Mouse (Mus musculus) testis, adult 2 months (tissue): ENCODE results near the gene Vtn. TPM values are rescaled to one million over a fixed set of nuclear protein-coding genes. Genes with fewer than 3 reads are reported as not detected.
A peak's percentile ranks its signal among the peaks of the same experiment; 100 is the strongest.

Source experiments
- H3K27ac ChIP-seq: fragments of 200-500 bp; 2 replicates; pipeline ENCODE4 v1.5.1; 2012; ENCODE audit warnings: low read depth, low read length; ENCODE audit not compliant: control insufficient read depth, insufficient read depth
- H3K27me3 ChIP-seq: fragments of 200-500 bp; 2 replicates; pipeline ENCODE4 v1.6.1; 2012; ENCODE audit warnings: mild to moderate bottlenecking, low read length, moderate library complexity; ENCODE audit not compliant: control insufficient read depth, insufficient read depth
- H3K36me3 ChIP-seq: fragments of 200-500 bp; 2 replicates; pipeline ENCODE4 v1.6.1; 2012; ENCODE audit warnings: mild to moderate bottlenecking, low read length; ENCODE audit not compliant: control insufficient read depth, insufficient read depth
- H3K4me1 ChIP-seq: fragments of 200-500 bp; 2 replicates; pipeline ENCODE4 v1.6.1; 2012; ENCODE audit warnings: low read length; ENCODE audit not compliant: control insufficient read depth, insufficient read depth
- H3K4me3 ChIP-seq: fragments of 200-500 bp; 2 replicates; pipeline ENCODE4 v1.5.1; 2012; ENCODE audit warnings: low read depth, mild to moderate bottlenecking, low read length, moderate library complexity, mixed read lengths; ENCODE audit not compliant: control insufficient read depth
- CTCF ChIP-seq: fragments of 200-500 bp; IDR thresholded peaks from 2 replicates; pipeline ENCODE4 v1.5.1; 2012; ENCODE audit warnings: low read depth, mild to moderate bottlenecking, inconsistent platforms, low read length, moderate library complexity; ENCODE audit not compliant: control insufficient read depth, insufficient read depth, insufficient replicate concordance
- POLR2A ChIP-seq: fragments of 200-500 bp; IDR thresholded peaks from 2 replicates; pipeline ENCODE4 v1.6.1; 2012; ENCODE audit warnings: low read depth, mild to moderate bottlenecking, inconsistent platforms, low read length, moderate library complexity; ENCODE audit not compliant: control insufficient read depth
- polyA plus RNA-seq: library from polyadenylated mRNA; depleted of rRNA; stranded (reverse); fragments of >200 nt; gene quantifications from 2 replicates; pipeline ENCODE4 v1.2.3, GENCODE M21; 2012

Gene Vtn
- polyA plus RNA-seq, 1 experiment: 0.78 TPM

DNA sequence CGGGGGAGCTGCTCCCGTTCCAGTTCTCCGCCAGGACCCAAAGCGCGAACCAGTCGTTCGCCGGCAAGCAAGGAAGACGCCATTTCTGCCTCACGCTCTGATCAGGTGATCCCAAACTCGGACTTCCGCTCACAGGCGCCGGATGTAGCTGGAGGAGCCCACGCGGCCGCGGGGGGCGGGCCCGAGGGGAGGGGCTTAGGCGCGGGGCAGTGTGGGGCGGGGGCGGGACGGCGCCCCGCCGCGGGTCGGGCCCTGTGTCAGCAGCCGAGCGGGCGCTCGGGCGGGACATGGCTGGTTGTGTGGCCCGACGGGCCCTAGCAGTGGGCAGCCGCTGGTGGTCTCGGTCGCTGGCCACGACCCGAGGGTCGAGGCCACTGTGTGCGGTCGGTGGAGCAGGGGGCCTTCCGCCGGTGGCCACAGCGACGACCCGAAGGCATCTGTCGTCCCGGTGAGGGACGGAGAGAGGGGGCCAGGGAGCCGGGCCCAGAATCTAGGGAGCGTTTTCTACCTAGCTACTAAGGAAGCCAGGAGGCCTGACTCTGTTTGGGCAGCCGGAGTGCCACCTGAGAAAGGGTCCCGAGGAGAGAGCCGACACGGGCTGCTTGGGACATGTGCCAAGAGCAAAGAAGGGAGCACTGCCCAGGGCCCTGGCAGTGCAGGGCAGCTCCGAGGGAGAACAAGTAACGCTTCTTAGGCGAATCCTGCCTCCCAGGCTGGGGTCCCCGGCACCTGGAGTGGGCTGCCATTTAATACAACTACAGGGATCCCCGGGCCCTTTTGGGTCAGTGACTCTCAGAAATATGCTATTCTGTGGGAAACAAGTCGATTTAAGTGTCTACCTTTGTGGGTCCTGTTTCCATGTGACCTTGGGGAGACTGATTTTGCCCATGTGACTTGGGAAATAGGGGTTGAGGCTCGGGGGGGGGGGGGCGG is 13.4 kb downstream of the Vtn start, which contains the start of the genes Tmem199 and Poldip2:
Gene Tmem199 (minus strand): TSS at position 148 of the 933 bp plus-strand sequence.
Gene Poldip2 (plus strand): TSS at position 169 of the 933 bp plus-strand sequence.
- TF ChIP-seq POLR2A (peak; percentile 96), CTCF (no peak)
- Histone ChIP-seq H3K4me1 (peaks cover 8% of the 10 kb centered on the region), H3K27ac (peak within 1 kb of the TSS; percentile 93), H3K4me3 (peak within 1 kb of the TSS; percentile 99), H3K27me3 (no peaks in the 10 kb centered on the region), H3K36me3 (peaks cover 5% of the 10 kb centered on the region)

DNA sequence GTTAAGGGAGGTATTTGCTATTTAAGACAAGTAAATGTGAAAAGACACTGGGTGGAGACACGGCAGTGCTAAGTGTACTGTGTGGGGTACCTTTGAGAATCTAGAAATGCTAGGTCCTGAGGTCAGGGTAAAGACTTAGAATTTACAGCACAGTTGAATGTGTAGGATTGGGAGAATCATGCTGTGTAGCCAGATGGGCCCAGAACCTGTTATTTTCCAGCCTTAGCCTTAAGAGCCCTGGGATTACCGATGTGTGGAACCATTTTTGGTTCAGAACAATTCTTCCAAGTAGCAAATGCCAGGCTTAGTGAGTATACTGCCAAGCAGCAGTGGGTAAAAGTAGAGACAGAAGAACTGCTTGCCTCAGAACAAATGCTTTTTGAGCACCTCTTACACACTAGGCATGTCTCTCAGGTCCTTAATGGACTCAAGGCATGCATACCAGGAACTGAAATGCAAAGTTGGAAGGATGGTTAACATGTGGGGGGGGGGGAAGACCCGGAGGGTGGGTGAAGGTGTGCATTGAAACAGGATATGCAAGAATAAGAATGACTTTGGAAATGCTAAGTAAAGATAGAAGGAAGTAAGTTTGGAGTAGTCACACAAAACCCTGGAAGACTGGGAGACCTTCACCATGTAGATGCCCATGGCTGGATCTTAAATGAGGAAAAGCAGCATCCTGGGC is 14.4 kb downstream of the Vtn start:
- Histone ChIP-seq H3K36me3 (peaks cover 4% of the 10 kb centered on the region), H3K27ac (no peak overlapping the region), H3K4me3 (peak overlapping the region; percentile 16; the same call in 1 of the 2 replicates), H3K4me1 (peaks cover 8% of the 10 kb centered on the region), H3K27me3 (no peaks in the 10 kb centered on the region)
- TF ChIP-seq CTCF: no peak

DNA sequence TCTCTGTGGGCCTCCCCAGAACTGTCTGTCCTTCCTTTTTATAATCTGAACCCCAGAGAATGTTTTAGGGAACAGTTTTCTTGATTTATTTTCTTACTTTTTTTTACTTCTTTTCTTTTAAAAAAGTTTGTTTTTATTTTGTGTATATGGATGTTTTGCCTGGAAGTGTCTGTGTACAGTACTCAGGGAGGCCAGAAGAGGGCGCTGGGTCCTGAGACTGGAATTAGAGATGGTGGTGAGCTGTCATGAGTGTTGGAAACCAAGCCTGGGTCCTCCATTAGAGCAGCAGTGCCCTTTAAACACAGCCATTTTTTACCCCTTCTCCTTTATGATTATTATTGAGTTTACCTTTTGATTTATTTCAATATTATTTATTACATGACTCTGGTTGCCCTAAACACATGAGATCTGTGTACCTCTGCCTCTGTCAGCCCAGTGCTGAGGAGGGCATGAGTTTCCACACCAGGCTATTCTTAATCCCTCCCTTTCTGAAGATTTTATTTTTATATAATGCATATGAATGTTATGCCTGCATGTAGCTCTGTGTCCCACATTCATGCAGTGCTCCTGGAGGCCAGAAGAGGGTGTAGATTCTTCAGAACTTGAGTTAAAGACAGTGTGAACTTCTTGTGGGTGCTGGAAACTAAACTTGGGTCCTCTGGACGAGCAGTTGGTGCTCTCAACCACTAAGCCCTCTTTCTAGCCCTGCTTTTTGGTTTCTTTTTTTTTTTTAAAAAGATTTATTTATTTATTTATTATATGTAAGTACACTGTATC is 16.8 kb downstream of the Vtn start:
- TF ChIP-seq CTCF (peak; percentile 26; the same call in 1 of the 2 replicates), POLR2A (no peak)
- H3K4me1 ChIP-seq: peaks cover 8% of the 10 kb centered on the region
- H3K27ac ChIP-seq: no peak overlapping the region
- no peaks in the 10 kb centered on the region for H3K27me3 ChIP-seq
- H3K4me3 ChIP-seq: no peak overlapping the region
- H3K36me3 ChIP-seq: peaks cover 5% of the 10 kb centered on the region

DNA sequence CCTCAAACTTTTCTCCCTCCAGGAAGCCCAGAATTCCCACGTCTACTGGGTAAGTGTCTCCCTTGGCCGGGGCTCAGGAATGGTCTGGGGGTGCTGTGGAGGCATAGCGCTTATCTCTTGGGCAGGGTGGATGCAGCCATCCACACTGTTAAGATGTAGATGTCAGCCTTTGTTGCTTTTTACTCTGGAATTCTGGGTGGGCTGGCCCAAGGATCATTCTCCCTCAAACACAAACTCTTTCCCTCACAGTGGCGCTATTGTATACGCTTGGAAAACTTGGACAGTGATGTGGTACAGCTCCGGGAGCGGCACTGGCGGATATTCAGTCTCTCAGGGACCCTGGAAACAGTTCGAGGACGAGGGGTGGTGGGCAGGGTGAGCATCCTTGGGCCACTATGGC is 20.0 kb downstream of the Vtn start:
- Histone ChIP-seq H3K27ac (no peak overlapping the region), H3K4me1 (peaks cover 2% of the 10 kb centered on the region; the same call in 1 of the 2 replicates), H3K4me3 (no peak overlapping the region), H3K36me3 (peaks cover 10% of the 10 kb centered on the region), H3K27me3 (no peaks in the 10 kb centered on the region)
- TF ChIP-seq CTCF: no peak
- no peak for TF ChIP-seq POLR2A

DNA sequence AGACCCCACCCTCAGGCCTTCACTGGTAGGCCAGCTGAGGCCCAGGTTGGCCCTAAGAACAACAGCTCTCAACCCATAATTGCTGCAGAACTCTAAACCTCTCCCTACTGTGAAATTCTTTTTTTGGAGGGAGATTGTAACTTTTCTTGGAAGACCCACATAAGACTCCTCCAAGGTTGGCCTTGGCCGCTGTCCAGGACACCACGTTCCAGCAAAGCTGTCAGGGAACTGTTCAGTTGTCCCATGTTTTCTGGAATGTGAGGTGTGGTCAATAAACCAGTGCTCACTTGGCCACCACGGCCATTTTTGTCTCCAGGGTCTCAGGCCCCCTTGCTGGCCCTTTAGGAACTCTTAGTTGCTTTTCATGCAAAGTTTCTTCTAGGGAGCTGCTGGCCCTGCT is 23.0 kb downstream of the Vtn start:
- Histone ChIP-seq H3K27me3 (no peaks in the 10 kb centered on the region), H3K4me1 (peaks cover 2% of the 10 kb centered on the region; the same call in 1 of the 2 replicates), H3K36me3 (peaks cover 8% of the 10 kb centered on the region; the same call in 1 of the 2 replicates), H3K4me3 (no peak overlapping the region), H3K27ac (no peak overlapping the region)
- TF ChIP-seq POLR2A (no peak), CTCF (no peak)

DNA sequence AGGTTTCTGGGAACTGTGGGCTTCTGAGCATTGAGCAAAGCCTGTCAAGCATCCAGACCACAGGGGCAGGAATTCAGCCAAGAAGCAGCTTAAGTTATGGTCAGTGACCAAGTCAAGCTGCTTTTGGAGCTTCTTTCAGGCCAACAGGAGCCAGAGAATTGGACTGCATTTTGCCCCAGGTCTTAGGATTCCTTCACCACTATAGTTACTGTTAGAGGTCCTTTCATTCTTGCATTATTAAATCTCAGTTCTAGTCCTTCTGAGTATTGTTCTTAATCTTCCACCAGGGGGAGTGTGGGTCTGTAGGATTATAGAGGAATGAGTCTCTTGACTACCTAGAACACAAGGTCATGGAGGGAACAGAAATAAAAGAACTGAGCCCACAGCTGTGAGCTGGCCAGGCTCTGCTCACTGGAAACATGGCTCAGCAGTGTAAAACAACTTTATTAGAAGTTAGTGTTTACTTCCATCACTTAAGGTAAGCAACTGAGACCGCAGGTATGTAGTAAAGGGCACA is 23.6 kb downstream of the Vtn start:
- Histone ChIP-seq H3K4me3 (no peak overlapping the region), H3K27me3 (no peaks in the 10 kb centered on the region), H3K36me3 (peaks cover 8% of the 10 kb centered on the region; the same call in 1 of the 2 replicates), H3K4me1 (peaks cover 2% of the 10 kb centered on the region; the same call in 1 of the 2 replicates), H3K27ac (peak overlapping the region; percentile 19; the same call in 1 of the 2 replicates)
- TF ChIP-seq POLR2A (no peak), CTCF (no peak)
